Mouse (Mus musculus): ENCODE data around the gene Tvp23a.

DNA sequence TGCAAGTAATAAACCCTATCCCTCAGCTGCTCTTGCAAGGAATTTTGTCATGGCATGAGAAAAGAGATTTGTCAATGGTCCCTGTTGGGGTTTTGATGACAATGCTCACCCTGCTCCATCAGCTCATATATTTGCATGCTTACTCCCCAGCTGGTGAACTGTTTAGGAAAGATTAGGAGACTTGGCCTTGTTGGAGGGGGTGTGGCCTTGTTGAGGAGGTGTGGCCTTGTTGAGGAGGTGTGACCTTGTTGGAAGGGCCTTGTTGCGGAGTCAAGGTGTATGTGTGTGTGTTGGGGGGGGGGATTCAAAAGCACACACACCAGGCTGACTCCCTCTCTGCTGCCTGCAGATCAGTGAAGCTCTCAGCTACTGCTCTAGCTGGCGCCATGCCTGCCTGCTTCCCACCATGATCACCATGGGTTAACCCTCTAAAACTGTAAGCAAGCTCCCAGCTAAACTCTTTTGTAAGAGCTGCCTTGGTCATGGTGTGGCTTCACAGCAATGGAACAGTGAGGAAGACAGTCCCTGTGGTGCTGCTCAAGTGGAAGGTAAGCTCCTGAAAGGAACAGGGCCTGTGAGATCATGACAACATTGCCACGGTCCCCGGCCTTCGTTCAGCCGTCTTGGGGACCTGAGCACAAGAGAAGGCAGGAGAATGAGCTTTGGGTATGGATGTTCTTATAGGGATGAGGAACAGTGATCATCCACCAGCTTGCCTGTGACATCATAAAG is 58.4 kb downstream of the Tvp23a start:
- no peak for TF ChIP-seq POLR2A (IDR thresholded peaks at IDR 0.05; ENCODE audit: insufficient read depth, low read depth, low read length)
- TF ChIP-seq CTCF (IDR thresholded peaks at IDR 0.05; ENCODE audit: insufficient read depth, low read depth, low read length), result no peak

Data from olfactory bulb, adult 2 months (tissue).